Mouse (Mus musculus): ENCODE data around the gene Fam57a. TPM values are rescaled to one million over a fixed set of nuclear protein-coding genes. Genes with fewer than 3 reads are reported as not detected.

Fam57a gene
- polyA plus RNA-seq, 1 experiment from 2014 or later, result 5.5 TPM

DNA sequence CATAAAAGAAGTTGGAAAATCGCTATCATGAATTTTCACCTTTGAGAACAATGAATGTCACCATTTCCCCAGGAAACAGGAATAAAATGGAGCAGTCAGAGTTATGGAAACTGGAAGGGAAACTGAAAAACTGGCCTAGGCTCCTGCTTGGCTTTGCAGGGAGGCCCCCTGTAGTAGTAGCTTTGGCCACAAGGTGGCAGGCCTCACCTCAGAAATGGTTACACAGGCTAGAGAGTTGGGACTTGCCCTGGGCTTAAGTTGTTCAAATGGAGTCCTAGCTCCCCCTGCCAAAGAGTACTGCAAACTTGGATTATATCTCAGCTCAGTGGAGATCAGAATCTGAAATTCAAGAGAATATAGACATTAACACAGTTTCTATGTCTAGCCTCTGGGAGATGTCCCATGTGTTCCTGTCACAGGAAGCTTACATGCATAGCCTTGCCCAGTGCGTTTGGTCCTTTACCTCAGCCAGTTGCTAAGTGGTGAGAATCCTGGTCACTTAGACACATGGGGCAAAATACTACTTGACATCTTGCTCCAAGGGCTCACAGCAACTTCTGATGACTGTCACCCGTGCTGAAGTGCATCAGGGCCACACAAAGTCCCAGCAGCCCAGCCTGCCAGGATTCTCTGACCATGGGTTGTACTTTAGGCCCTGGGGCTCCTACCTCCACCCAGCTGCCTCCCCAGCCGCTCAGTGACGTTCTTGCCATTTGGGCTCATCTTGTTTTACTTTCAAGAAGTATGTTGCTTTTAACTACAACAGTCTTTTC, 73.9 kb downstream of the Fam57a start:
- ATAC-seq (ENCODE audit: low read depth), result no peak
- WGBS (ENCODE audit: insufficient replicate concordance), result 48% methylated on average over 5 of the region's 5 CpGs
- Histone ChIP-seq H3K36me3 (ENCODE audit: control insufficient read depth, insufficient read depth) (no peaks in the 10 kb centered on the region), H3K4me2 (ENCODE audit: low read depth, low read length) (no peak overlapping the region), H3K9me3 (replicated peaks; ENCODE audit: control insufficient read depth, low read length) (no peaks in the 10 kb centered on the region), H3K9ac (ENCODE audit: low read depth, low read length) (no peak overlapping the region), H3K4me3 (ENCODE audit: low read depth, low read length) (no peak overlapping the region), H3K27ac (ENCODE audit: low read length) (no peak overlapping the region), H3K4me1 (ENCODE audit: control insufficient read depth, low read depth, low read length) (no peaks in the 10 kb centered on the region), H3K27me3 (ENCODE audit: control insufficient read depth, insufficient read depth, low read depth, low read length) (no peaks in the 10 kb centered on the region)

DNA sequence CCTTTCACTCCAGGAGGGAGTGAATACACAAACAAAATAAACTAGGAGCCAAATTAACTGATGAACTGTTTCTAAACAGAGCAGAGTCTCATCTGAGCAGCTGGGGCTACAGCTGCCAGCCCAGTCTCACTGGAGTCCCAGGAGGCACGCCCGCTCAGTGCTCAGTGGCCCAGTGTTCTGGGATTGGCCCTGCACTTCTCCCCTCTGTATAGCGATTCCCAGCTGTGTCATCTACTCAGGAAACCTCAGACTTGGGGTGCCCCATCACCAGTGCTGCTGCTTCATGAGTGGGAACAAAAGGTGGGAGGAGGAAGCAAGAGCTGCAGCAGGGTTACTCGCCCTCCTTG, 74.4 kb downstream of the Fam57a start:
- no peaks in the 10 kb centered on the region for H3K27me3 ChIP-seq (ENCODE audit: control insufficient read depth, insufficient read depth, low read depth, low read length)
- no peaks in the 10 kb centered on the region for H3K4me1 ChIP-seq (ENCODE audit: control insufficient read depth, low read depth, low read length)
- H3K9ac ChIP-seq (ENCODE audit: low read depth, low read length), result no peak overlapping the region
- H3K4me3 ChIP-seq (ENCODE audit: low read depth, low read length), result no peak overlapping the region
- no peaks in the 10 kb centered on the region for H3K36me3 ChIP-seq (ENCODE audit: control insufficient read depth, insufficient read depth)
- WGBS (ENCODE audit: insufficient replicate concordance), result 78% methylated on average over 4 of the region's 4 CpGs
- no peak for ATAC-seq (ENCODE audit: low read depth)
- no peaks in the 10 kb centered on the region for H3K9me3 ChIP-seq (replicated peaks; ENCODE audit: control insufficient read depth, low read length)
- H3K27ac ChIP-seq (ENCODE audit: low read length), result no peak overlapping the region
- H3K4me2 ChIP-seq (ENCODE audit: low read depth, low read length), result no peak overlapping the region

DNA sequence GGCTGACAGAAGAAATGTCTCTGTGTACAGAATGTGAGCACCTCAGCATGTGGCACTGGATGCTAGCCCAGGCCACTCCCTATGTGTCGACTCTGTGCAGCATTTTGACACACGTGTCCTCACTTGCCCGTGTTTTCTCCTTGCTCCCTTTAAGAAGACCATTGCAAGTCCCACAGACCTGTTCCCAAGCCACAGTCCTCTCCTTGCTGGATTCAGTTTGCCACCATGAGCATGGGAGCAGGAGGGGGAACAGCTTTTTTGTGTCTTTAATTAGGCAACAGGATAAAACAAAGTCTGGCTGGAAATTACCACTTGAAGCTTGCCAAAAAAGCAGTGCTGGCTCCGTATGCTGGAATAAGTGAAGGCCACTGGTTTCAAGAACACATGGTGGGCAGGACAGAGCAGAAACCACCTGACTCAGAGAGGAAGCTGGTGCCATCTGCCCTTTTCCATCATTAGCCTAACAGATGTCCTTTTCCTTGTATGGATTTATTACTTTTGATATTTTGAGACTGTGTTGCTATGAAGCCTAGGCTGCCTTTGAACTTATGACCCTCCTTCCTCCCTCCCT, 76.0 kb downstream of the Fam57a start:
- ATAC-seq (ENCODE audit: low read depth), result no peak
- H3K4me2 ChIP-seq (ENCODE audit: low read depth, low read length), result no peak overlapping the region
- H3K27me3 ChIP-seq (ENCODE audit: control insufficient read depth, insufficient read depth, low read depth, low read length), result no peaks in the 10 kb centered on the region
- no peaks in the 10 kb centered on the region for H3K36me3 ChIP-seq (ENCODE audit: control insufficient read depth, insufficient read depth)
- H3K9ac ChIP-seq (ENCODE audit: low read depth, low read length), result no peak overlapping the region
- no peaks in the 10 kb centered on the region for H3K4me1 ChIP-seq (ENCODE audit: control insufficient read depth, low read depth, low read length)
- no peak overlapping the region for H3K4me3 ChIP-seq (ENCODE audit: low read depth, low read length)
- WGBS (ENCODE audit: insufficient replicate concordance), result 62% methylated on average over 4 of the region's 4 CpGs
- no peak overlapping the region for H3K27ac ChIP-seq (ENCODE audit: low read length)
- no peaks in the 10 kb centered on the region for H3K9me3 ChIP-seq (replicated peaks; ENCODE audit: control insufficient read depth, low read length)

DNA sequence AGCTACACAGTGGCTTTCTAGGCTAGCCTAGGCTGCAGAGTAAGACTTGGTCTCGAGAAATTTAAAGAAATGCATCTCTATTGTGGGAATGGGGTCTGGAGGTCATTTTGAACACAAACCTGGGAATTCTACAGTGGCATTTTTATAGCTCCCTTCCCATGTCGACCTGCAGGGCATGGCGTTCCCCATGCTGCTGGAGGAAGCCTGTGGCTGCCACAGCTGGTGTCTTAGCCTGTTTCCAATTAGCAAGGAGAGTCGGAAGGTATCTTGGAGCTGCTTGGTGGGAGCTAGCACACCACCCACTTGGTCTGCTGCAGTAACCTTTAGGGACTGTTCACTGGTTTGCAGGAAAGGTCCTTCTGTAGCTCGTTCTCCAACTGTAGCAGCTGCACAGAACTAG, 76.7 kb downstream of the Fam57a start:
- H3K27ac ChIP-seq (ENCODE audit: low read length), result no peak overlapping the region
- no peak for ATAC-seq (ENCODE audit: low read depth)
- no peaks in the 10 kb centered on the region for H3K27me3 ChIP-seq (ENCODE audit: control insufficient read depth, insufficient read depth, low read depth, low read length)
- no peak overlapping the region for H3K4me3 ChIP-seq (ENCODE audit: low read depth, low read length)
- no peak overlapping the region for H3K4me2 ChIP-seq (ENCODE audit: low read depth, low read length)
- H3K4me1 ChIP-seq (ENCODE audit: control insufficient read depth, low read depth, low read length), result no peaks in the 10 kb centered on the region
- WGBS (ENCODE audit: insufficient replicate concordance), result 43% methylated on average over 5 of the region's 5 CpGs
- no peaks in the 10 kb centered on the region for H3K9me3 ChIP-seq (replicated peaks; ENCODE audit: control insufficient read depth, low read length)
- no peaks in the 10 kb centered on the region for H3K36me3 ChIP-seq (ENCODE audit: control insufficient read depth, insufficient read depth)
- H3K9ac ChIP-seq (ENCODE audit: low read depth, low read length), result no peak overlapping the region

DNA sequence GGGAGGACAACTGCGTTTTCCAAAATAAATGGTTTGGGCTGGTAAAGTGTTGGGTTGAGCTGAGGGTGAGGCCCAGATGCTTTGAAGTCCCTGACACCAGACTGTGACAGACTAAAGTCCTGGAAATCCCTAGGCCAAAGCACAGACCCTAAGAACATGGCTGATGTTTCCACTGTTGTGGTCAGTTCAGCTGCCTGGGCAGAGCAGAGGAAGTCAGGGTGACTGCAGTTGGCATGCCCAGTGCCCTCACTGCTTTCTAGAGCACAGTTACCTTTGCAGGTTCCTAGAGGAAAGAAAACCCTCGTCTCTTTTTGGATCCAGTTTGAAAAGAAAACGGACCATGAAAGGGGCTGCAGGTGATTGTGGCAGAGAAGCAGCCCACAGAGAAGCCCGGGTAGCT, 77.9 kb downstream of the Fam57a start:
- H3K4me2 ChIP-seq (ENCODE audit: low read depth, low read length), result no peak overlapping the region
- no peaks in the 10 kb centered on the region for H3K4me1 ChIP-seq (ENCODE audit: control insufficient read depth, low read depth, low read length)
- H3K36me3 ChIP-seq (ENCODE audit: control insufficient read depth, insufficient read depth), result no peaks in the 10 kb centered on the region
- no peaks in the 10 kb centered on the region for H3K27me3 ChIP-seq (ENCODE audit: control insufficient read depth, insufficient read depth, low read depth, low read length)
- no peak for ATAC-seq (ENCODE audit: low read depth)
- H3K9me3 ChIP-seq (replicated peaks; ENCODE audit: control insufficient read depth, low read length), result no peaks in the 10 kb centered on the region
- no peak overlapping the region for H3K9ac ChIP-seq (ENCODE audit: low read depth, low read length)
- H3K4me3 ChIP-seq (ENCODE audit: low read depth, low read length), result no peak overlapping the region
- no peak overlapping the region for H3K27ac ChIP-seq (ENCODE audit: low read length)
- 56% methylated on average over 4 of the region's 4 CpGs for WGBS (ENCODE audit: insufficient replicate concordance)

DNA sequence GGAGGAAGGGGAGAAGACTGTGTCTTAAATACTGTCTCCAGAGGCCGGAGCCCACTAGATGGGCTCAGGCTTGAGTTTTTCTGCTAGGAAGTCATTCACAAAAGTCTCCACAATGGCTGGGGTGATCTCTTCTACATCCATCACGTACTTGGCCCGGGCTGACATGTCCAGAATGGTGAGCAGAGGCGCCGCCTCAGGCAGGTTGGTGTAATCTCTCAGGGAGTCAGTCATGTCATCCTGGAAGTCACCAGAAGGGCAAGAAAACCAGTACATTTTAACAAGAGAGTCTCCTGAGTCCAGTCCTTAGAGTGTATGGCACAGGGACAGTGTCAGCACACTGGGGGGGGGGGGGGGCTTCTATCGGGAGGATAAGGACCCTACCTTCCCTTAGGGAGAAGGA, 79.0 kb downstream of the Fam57a start:
- 66% methylated on average over 6 of the region's 6 CpGs for WGBS (ENCODE audit: insufficient replicate concordance)
- H3K27me3 ChIP-seq (ENCODE audit: control insufficient read depth, insufficient read depth, low read depth, low read length), result no peaks in the 10 kb centered on the region
- no peak overlapping the region for H3K9ac ChIP-seq (ENCODE audit: low read depth, low read length)
- no peaks in the 10 kb centered on the region for H3K36me3 ChIP-seq (ENCODE audit: control insufficient read depth, insufficient read depth)
- H3K4me3 ChIP-seq (ENCODE audit: low read depth, low read length), result no peak overlapping the region
- no peak for ATAC-seq (ENCODE audit: low read depth)
- no peaks in the 10 kb centered on the region for H3K9me3 ChIP-seq (replicated peaks; ENCODE audit: control insufficient read depth, low read length)
- no peaks in the 10 kb centered on the region for H3K4me1 ChIP-seq (ENCODE audit: control insufficient read depth, low read depth, low read length)
- no peak overlapping the region for H3K4me2 ChIP-seq (ENCODE audit: low read depth, low read length)
- no peak overlapping the region for H3K27ac ChIP-seq (ENCODE audit: low read length)

DNA sequence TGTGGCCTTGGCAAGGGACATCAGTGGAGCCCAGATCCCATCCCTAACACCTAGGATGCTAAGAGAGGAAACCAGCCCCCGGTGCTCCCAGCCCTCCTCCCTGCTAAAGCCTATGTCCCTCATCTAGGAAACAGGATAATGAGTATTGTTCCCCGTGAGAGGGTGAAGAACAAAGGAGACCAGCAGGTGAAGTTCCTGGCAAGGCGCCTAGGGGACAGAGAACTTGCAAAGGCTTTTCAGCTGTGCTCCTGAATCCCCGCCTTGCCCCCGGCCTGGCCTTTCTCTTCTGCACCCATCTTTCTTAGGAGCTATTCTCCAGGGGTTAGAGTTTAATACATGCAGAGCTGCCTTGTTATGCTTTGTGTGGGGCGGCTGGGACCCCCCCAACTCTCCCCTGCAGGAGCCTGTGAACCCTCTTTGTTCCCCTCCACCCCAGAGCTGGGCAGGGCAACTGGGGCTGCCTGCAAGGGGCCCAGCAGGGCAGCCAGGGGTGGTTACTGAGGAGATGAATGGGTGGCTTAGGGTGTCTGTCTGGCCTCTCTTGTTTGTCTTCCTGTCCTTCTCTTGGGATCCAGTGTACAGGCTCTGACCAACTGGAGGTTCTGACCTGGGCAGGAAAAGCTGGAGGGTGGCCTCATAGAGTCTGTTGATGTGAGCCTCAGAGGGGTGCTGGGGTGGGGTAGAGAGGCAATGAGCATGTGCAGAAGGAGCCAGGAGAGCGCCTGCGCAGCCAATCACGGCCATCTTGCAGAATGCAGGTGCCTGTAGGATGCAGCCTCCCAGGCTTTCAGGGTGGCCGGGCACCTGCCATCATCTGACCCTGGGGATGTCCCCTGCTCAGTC, 81.0 kb downstream of the Fam57a start:
- no peak overlapping the region for H3K4me3 ChIP-seq (ENCODE audit: low read depth, low read length)
- H3K27ac ChIP-seq (ENCODE audit: low read length), result no peak overlapping the region
- 65% methylated on average over 10 of the region's 10 CpGs for WGBS (ENCODE audit: insufficient replicate concordance)
- H3K4me2 ChIP-seq (ENCODE audit: low read depth, low read length), result no peak overlapping the region
- no peaks in the 10 kb centered on the region for H3K4me1 ChIP-seq (ENCODE audit: control insufficient read depth, low read depth, low read length)
- H3K9ac ChIP-seq (ENCODE audit: low read depth, low read length), result no peak overlapping the region
- no peak for ATAC-seq (ENCODE audit: low read depth)
- H3K27me3 ChIP-seq (ENCODE audit: control insufficient read depth, insufficient read depth, low read depth, low read length), result no peaks in the 10 kb centered on the region
- no peaks in the 10 kb centered on the region for H3K36me3 ChIP-seq (ENCODE audit: control insufficient read depth, insufficient read depth)
- no peaks in the 10 kb centered on the region for H3K9me3 ChIP-seq (replicated peaks; ENCODE audit: control insufficient read depth, low read length)

DNA sequence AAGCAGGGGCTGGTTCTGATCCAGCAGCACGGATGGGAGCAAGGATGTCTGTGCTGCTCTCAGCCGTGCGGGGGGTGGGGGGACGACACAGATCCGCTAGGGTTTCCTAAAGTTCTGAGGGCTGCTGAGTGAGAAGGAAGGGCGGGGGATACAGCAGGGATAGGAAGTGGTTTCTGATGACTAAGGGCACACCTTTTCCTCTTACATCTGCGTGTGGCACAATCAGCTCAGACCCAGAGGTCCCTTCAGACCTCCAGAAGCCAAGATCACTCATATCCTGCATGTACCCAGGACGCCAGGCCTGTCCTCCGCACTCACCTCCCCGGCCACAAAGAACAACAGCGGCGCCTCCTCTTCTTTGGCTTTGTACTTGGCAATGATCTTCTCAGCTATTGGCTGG, 81.8 kb downstream of the Fam57a start:
- no peak overlapping the region for H3K4me3 ChIP-seq (ENCODE audit: low read depth, low read length)
- H3K27me3 ChIP-seq (ENCODE audit: control insufficient read depth, insufficient read depth, low read depth, low read length), result no peaks in the 10 kb centered on the region
- no peaks in the 10 kb centered on the region for H3K36me3 ChIP-seq (ENCODE audit: control insufficient read depth, insufficient read depth)
- 25% methylated on average over 12 of the region's 12 CpGs for WGBS (ENCODE audit: insufficient replicate concordance)
- H3K4me2 ChIP-seq (ENCODE audit: low read depth, low read length), result no peak overlapping the region
- H3K9me3 ChIP-seq (replicated peaks; ENCODE audit: control insufficient read depth, low read length), result no peaks in the 10 kb centered on the region
- H3K4me1 ChIP-seq (ENCODE audit: control insufficient read depth, low read depth, low read length), result no peaks in the 10 kb centered on the region
- ATAC-seq (ENCODE audit: low read depth), result peak; percentile 24; the same call in 1 of the 2 replicates
- peak overlapping the region; percentile 41; the same call in 1 of the 2 replicates for H3K27ac ChIP-seq (ENCODE audit: low read length)
- no peak overlapping the region for H3K9ac ChIP-seq (ENCODE audit: low read depth, low read length)

Measured in liver, embryonic 16.5 days (tissue).